Mouse (Mus musculus): ENCODE measurements around the gene Plekhh2.

DNA sequence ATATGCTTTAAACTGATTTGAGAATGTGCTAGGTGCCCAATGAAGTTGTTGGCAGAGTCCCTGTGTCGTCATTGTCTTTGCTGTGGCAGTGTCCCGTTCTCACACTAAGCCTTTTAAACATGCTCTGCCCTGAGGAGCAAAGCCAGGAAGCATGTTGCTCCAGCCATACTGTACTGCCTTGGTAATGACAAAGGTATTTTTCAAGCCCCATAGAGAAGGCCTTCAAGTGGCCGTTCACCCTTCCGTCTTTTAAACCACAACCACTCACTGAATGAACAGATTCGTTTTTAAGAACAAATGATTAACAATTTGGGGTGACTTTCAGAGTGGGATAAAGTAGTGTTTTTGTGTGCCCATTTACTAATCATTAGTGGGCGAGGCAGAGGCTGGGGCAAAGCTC lies 109.5 kb downstream of the Plekhh2 start:
- TF ChIP-seq USF1 (IDR thresholded peaks at IDR 0.05; ENCODE audit: low read depth, low read length) (no peak), CTCF (IDR thresholded peaks at IDR 0.05 in 2 of 3, conservative IDR thresholded peaks at IDR 0.05 in 1 of 3; ENCODE audit: control insufficient read depth in 1 of 3, insufficient read depth in 1 of 3, low read depth in 2 of 3, low read length in 3 of 3, poor library complexity in 1 of 3, severe bottlenecking in 1 of 3) (no peak), ZKSCAN1 (IDR thresholded peaks at IDR 0.05; ENCODE audit: low read depth, low read length) (no peak), RAD21 (IDR thresholded peaks at IDR 0.05; ENCODE audit: low read depth, low read length) (no peak)

Data from MEL (cell line).